Mouse (Mus musculus): ENCODE measurements at regions not wholly inside any gene's neighbourhood (a gene's known extent, or its start where the extent isn't known, plus 50 kb on each side); places are given as distances from the start of the nearest gene placed in this dataset.

DNA sequence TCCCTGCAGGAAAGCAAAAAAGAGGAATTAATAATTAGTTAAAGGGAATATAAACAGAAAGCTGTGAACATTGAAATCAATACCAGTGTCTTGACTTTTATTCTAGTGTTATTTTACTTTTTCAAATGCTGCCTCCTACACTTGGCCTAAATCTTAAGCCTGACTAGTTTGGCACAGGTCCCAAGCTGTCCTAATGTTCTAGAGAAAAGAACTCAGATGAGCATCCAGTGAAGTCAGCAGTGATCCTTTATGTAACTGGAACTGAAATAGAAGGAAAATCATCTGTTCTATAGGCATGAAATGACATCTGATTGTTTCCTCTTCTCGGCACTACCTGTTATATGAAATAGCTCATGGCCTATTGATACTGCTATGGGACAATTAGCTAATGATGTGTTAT, 586.3 kb upstream of the Gria3 start:
- DNase-seq (ENCODE audit: low spot score in 2 of 2), result peak; percentile 8 to 25

More for the DNA sequence above, 586.3 kb upstream of the Gria3 start:
- intact Hi-C loops (cut with DNase I), result no loop called here

All from left cerebral cortex, postnatal 14 days (tissue).